Mouse (Mus musculus): Measurements from ENCODE around the gene Cdh3.

GRCm38 (mm10) chr8:106592458-106592857, 81.8 kb downstream of the Cdh3 start:
- TF ChIP-seq CTCF (conservative IDR thresholded peaks at IDR 0.05; ENCODE audit: low read length) (no peak), NANOG (IDR thresholded peaks at IDR 0.05; ENCODE audit: borderline replicate concordance, low read length) (no peak)
